Mouse (Mus musculus) v-Abl transformed pro-B cells (cell line): ENCODE measurements at regions not wholly inside any gene's neighbourhood (a gene's known extent, or its start where the extent isn't known, plus 50 kb on each side); places are given as distances from the start of the nearest gene placed in this dataset.

Source experiments
- in situ Hi-C, 2 experiments: fragments of 400-800 bp; cut with MboI; formaldehyde crosslinking; loops; one replicate each; pipeline ENCODE4 v1.15.1; 2025; ENCODE audit not compliant: unreplicated experiment in 2 of 2

DNA sequence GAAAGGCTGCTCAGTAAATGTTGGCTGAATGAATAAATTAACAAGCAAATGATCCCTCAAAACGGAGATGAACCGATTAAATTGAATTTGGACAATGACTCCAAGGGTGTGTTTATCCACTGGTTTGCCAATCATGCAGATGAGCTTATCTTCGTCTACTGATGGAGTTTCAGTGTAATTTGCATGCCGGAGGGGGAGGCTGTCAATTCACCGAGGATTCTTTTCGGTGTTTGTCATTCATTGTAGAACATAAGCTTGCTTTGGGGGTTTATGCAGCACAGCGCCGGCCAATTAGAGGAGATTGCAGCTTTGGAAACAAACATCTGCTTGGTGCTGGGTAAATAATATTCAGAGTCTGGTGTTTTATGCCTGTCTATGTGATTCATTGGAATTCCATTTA is 132.7 kb downstream of the Otoa start:
- in situ Hi-C loops, result no loop called here

DNA sequence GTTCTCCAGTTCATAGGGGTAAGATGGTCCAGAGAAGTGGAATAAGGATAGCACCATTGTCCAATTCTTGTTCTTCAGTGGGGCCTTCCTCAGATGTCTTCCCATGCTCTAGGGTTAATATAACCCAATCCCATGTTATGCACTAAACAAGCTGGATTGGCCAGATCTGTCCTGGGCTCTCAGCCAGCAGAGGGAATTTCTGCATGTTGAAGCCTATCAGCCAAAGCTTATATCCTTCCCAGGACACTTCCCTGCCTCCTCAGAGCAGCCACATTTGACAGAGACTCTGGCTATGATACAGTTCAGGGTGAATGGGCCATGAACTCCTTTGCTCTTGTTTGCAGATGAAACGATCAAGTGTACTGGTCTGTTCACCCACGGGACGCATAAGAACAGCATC is 133.6 kb downstream of the Otoa start:
- in situ Hi-C loops, result no loop called here

DNA sequence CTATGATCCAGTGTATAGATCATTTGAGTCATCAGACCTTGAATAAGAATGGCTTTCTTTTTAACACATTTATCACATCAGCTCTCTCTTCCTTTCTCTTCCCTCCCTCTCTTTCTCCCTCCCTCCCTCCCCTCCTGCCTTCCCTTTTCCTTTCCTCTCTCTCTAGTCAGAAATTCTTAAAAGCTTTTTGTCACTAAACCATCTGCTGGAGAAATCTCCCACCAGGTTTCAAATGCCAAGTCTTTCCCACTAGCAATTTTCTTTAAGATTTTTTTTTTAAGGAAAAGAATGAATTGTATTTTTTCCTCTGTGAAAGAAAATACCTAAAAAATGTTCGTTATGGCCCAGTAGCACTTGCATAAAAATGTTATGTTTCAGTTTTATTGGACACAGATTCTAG is 134.3 kb downstream of the Otoa start:
- in situ Hi-C loops, result no loop called here

DNA sequence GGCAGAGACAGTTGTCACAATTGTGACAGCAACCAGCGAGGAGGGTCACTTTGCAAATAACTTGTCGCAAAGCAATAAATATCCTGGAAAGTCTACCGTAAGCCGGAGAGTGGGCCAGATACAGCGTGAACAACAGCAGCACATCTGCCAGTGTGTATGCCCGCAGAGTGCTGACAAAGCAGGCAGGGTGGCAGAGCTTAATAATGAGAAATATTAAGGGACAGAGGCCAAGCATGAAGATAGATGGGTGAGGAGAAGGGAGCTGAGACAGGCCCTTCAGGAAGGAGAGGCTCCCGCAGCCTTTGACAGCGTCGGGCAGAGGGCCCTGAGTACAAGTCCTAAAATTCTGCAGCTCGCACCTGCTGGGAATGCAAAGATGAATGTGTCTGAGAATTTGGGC is 136.6 kb downstream of the Otoa start:
- in situ Hi-C loops, result no loop called here

DNA sequence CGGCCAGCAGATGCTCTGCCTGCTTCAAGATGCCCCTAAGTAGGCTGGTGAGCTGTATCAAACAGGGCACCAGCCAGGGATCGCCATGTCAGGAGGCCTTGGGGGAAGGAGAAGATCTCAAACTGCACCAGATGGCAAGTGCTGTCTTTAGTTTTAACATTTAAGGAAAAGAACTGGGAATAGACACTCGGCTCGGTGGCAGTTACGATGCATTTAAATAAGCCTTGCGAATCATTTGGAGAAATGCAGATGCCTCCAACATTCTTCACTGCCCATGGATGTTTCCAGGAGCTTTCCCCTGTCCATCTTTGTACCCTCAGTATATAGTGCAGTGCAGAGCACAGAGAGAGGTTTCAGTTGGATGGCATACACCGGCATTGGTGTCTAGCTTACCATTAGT is 139.7 kb downstream of the Otoa start:
- in situ Hi-C loops, result no loop called here

DNA sequence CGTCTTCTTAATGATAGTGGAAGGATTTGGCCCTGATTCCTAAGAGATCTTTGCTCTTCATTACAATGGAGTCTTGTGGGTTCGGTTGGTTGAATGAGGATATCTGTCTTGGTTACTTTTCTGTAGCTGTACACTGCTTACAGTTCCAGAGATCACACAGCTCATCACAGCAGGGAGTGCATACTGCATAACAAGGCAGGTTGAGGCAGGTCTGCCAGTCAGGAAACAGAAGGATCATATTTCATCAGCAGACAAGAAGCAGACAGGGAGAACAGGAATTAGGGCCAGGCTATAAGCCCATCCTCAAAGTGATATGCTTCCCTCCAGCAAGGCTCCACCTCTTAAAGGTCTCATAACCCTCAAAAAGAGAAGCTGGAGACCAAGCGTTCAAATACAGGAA is 150.4 kb downstream of the Otoa start:
- in situ Hi-C loops, result no loop called here

DNA sequence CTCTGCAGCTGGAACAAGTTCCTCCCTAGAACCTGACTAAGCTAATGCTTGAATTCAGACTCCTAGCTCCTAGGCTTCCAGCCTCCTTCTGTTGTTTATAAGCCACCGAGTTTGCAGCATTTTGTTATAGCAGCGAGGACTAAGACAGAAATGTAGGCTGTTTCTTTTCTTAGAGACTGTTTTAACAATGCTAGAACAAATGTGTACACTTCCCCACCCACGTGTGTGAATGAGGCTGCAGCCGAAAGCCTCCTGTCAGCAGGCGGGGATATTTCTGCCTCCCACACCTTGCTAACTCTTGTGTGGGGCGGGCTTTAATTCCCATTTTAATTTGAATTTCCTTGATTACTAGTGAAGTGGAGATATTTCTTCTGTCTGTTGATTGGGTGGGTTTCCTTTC is 153.4 kb downstream of the Otoa start:
- in situ Hi-C loops, result no loop called here

DNA sequence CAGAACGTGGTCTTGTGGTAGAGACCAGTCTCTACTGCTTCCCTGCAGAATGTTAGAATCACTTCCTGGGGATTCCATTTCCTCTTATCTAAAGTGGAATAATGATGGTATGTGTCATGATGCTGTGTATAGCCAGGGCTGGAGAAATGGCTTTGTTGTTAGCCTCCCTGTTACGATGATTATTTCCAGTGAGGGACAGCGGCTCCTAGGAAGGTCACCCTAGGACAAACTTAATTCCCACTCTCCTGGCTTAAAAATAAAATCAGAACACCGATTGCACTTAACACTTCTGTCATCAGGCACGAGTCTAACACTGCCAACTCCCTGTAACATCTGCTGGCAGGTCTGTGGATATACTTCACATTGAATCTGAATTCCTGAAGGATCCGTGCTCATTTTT is 151.9 kb upstream of the Hs3st2 start:
- in situ Hi-C loops, result no loop called here

DNA sequence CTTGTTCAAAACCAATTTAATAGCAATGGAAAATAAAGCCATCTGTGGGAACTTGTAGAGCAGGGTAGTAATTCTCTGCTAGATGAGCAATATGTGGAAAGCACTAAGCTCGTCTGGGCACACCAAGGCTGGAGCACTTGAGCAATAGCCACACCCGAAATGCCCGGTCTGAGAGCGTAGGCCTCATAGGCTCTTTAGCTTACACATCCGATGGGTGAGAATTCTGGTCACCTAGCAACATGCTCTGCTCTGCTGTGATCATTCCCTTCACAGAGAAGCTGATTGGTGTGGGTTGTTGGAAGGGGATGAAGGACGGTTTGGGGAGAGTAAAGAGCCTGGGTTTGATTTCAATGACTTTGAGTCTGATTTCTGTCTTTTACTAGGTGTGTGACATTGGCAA is 143.8 kb upstream of the Hs3st2 start:
- in situ Hi-C loops, result no loop called here

DNA sequence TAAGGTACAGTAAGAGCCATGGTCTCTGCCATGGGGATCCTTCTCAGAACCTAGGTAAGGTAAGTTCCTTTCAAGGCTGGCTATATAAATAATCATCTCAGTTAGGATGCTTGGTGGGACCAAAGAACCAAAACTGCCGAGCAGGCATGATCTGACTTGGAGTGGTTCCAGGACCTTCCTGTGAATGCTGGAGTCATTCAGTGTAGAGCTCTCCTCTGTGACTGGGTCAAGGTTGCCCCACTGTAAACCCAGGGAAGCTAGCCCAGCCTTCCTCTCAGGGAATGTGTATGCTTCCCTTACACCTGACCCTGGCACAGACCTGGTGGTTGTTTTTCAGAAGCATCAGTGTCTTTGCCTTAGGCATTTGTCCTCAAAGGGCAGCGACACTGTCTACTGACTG is 134.2 kb upstream of the Hs3st2 start:
- in situ Hi-C loops, result loop anchor here (5.0 to 25.0 kb wide), 6 partner anchors 93 to 480 kb away; partner anchors contain the start of gene Scnn1g (in 1 of the 2)

DNA sequence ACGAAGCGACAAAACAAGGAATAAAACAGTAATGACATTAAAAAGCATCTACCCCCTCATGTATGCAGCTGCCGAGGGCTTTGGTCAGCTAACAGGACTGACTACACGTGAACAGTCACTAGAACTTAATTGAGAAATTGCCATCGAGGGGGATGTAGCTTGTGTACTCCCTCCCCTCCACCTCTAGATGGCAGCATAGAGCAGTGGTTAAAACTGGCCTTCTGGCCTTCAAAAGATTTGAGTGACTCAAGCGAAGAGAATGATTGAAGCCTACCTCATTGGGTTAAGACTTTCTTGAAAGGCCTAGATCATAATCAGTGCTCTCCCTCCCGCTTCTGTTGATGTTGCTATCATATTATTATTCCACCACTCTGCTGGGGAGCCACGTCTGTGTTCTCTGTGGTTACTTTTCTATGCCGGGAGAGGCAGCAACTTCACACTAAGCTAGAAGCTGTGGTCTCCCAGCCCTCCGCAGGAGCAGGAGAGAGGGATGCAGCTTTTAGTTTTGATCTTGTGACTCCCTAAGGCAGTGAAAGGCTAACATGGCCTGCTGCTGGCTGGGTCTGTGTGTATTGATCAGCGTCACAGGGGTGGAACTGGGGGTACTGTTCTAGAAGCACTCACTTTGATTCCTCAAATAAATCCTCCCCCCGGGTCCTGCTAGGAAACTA is 132.7 kb upstream of the Hs3st2 start:
- in situ Hi-C loops, result loop anchor here (5.0 to 25.0 kb wide), 6 partner anchors 94 to 478 kb away; partner anchors contain the start of gene Scnn1g (in 1 of the 2)

DNA sequence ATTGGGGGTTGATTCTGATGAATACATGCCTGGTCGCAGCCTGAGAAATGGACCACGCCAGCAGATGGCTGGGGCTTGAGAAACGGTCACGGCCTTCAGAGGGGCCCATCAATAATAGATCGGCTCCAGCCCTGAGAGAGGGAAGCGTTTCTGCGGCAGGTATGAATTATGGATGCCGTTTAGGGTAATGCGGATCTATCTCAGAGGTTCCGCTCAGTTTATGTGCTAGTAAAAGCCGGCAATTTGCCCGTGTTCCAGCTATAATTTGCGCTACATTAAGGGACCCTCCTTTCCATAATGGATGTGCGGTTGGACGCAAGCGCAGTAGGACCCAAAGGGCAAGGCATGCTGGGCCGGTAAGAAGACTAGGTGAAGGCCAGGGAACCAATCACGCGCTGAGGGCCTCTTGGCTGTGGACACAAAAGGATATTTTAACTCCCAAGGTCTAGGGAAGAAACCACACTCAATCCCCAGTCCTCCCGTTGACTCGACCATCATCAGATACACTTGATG is 132.1 kb upstream of the Hs3st2 start:
- in situ Hi-C loops, result loop anchor here (5.0 to 25.0 kb wide), 7 partner anchors 95 to 705 kb away; partner anchors contain the start of gene Scnn1g (in 1 of the 2)

DNA sequence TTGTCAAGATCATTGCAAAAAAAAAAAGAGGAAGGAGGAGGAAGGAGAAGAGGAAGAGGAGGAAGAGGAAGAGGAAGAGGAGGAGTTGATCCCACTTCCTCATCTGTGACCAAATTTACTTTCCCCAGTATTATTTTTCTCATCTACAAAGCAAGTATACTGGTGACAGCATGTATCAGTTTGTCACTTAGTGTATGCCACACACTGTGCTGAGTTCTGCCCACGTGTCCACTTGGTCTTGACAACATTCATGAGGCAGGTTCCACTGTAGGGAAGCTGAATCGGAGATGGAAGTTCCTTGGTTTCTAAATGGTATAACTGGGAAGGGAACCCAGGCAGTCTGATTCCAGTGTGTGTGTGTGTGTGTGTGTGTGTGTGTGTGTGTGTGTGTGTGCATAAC is 122.3 kb upstream of the Hs3st2 start:
- in situ Hi-C loops, result loop anchor here in 1 of 2 experiments (10.0 to 25.0 kb wide), 2 partner anchors 468 to 695 kb away; partner anchors contain the start of gene Scnn1g

DNA sequence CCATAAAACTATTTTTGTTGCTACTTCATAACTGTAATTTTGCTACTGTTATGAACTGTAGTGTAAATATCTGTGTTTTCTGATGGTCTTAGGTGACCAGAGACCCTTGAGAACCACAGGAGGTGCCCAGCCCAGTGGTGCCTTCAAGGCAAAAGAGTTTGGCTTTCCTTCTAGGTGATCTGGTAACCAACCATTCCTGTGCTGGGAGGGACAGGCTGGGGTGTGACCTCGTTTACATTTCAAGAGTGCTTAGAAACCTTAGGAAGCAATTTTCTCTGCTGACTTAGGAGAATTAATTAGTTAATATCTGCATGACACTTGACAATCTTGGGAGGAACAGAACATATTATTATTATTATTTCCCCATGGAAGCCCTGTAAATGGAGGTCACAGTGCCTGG is 111.1 kb upstream of the Hs3st2 start:
- in situ Hi-C loops, result no loop called here

DNA sequence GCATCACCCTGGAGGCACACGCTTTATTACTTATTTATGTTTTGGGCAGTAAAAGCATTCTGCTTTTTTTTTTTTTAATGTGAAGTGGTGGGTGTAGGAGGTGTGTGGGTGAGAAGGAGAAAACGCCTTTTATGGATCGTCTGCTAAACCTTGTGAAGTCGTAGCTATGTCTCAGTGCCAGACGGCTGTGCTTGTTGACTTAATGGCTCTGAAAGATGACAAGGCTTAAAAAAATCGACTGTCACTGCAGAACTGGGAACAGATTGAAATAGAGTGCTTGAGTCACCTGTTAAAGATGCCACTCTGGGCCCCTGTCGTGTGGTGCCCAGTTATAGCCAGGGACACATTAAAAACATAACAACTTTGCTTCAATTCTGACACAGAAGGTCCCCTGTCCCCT is 109.5 kb upstream of the Hs3st2 start:
- in situ Hi-C loops, result no loop called here

DNA sequence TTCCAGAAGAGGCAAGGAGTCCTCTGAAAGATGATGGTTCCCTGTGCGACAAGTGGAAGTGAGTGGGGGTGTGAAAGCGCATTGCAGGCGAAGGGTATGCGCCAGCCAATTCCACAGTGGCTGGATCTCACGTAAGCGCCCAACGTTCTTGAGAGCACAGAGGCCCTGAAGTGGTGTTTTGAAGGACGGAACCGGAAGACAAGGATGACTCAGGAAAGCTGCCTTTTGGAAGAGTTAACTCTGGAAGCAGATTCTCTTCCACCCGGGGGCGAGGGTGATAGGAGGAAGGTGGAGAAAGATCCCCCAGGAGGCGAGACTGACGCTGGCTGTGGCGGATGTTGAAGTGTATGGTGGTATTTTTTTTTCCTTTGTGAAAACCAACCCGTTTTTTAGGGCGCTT is 101.9 kb upstream of the Hs3st2 start:
- in situ Hi-C loops, result no loop called here

DNA sequence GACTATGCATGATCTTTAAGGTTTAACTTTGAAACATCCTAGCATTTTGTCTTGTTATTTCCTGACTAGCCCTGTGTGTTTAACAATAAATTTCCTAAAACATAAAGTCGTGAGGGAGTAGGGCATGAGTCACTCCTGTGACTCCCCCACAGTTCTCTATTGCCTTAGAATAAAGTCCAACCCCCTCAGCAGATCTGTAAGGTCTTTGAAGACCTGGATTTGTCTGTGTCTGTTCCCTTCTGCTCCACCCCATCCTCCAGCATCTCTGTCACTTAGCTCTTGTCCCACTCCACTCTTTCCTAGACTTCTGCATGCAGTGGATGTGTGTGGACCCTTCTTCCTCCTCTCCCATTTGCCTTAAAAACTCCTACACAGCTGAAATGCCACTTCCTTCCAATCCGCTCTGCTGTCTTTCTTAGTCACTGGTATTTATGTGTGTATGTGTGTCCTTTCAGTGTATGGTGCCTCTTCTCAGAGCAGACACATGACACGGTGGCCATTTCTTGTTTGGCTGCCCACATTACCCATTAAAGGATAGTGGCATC is 95.4 kb upstream of the Hs3st2 start:
- in situ Hi-C loops, result no loop called here

DNA sequence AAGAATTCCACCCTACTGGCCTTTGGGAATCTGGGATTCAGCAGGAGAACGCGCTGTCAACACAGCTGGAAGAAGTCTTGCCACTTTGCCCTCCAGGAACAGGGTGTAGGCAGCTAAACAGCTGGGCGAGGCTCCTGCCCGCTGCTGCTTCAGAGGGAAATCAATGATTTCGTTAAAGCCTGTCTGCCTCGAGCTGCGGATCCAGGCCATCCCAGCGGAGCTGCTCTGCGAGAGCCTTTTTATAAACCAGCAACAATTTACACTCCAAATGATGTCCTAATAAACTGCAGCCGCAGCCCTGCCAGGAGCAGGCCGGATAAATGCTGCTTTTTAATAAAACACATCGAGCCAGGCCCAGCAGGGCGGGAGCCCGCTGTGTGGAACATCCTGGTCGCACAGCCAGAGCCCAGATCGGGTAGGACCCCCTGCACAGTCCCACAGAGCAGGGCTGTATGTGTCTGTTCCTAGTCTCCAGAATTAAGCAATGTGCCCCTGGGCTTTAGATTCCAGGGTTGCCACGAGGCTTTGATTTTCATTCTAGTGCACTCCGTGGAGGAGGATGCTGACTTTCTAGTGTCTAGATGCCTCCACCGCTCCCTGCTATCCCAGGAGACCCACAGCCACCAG is 78.6 kb upstream of the Hs3st2 start:
- in situ Hi-C loops, result no loop called here

DNA sequence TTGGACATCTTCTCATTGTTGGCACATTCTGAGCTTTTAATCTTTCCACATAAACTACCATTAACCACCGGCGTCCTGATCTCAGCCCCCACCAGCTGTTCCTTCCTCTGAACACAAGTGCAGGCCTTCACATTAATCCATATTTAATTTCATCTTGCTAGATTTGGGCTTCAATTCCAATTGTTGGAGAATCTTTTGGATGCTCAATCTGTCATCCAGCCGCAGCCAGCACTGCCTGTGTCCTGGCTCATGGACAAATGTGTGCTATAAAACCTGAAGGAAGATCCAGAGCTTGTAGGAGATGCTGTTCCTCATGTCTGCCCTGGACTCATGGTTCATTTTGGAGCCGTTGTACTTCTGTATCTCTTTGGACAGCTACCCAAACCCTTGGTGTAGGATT is 77.1 kb upstream of the Hs3st2 start:
- in situ Hi-C loops, result no loop called here

DNA sequence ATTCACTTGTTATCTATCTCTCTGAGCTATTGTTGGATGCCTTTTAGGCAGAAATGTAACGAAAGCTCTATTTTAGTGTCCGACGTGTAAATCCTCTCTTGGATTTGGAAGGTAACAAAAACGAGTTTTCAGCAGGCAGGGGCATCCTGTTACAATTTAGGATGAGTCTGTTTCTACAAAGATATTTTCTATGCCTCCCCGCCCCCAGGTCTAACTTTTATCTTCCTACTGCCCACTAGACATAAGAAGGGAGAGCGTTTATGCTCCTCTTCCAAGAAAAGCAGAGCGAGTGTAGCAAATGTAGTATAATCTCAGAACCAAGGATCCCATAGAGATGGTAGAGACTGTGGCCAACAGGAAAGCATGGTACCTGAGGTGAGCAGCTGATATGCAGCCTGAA is 62.4 kb upstream of the Hs3st2 start:
- in situ Hi-C loops, result no loop called here

DNA sequence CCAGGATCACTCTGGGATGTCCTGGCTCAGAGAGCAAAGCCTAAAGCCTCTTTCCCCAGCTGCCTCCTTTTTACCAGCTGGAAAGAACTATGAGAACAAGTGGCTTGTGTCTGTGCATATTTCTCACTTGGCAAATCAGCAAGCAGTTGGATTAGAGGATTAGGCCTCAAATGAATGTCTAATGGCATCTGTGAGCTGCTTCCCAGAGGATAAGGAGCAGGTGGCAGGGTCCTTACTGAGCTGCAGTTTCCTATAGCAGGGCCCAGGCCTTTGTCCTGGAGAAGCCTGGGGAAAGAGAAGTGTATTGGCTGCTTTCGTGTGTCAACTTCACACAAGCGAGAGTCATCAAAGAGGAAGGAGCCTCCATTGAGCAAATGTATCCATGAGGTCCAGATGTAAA is 59.1 kb upstream of the Hs3st2 start:
- in situ Hi-C loops, result no loop called here
